Comparison of ENCODE assay signal across 15 mouse cellular contexts in genomic region chr6:62067024-62067380, GRCm38 (mm10).
"Had no signal": no experiment of that assay in that cellular context is flagged by ENCODE, and none has a peak within 500 bp of the region (broad histone marks: within the 10 kb centered on the region; RNA-seq: fewer than 3 reads in every experiment).

No protein-coding gene starts in this region.

- ATAC-seq: liver, embryonic 12.5 days had no signal

- H3K27me3 ChIP-seq: liver, embryonic 12.5 days; midbrain, embryonic 15.5 days; neural tube, embryonic 13.5 days; neural tube, embryonic 15.5 days; stomach, embryonic 15.5 days had no signal

- H3K27ac ChIP-seq: liver, embryonic 12.5 days; liver, embryonic 14.5 days; midbrain, embryonic 15.5 days; neural tube, embryonic 13.5 days; neural tube, embryonic 15.5 days; stomach, embryonic 15.5 days; stomach, postnatal 0 days had no signal

- H3K9me3 ChIP-seq: liver, embryonic 12.5 days; midbrain, embryonic 15.5 days; neural tube, embryonic 13.5 days; neural tube, embryonic 15.5 days; stomach, embryonic 15.5 days had no signal

- H3K4me1 ChIP-seq: liver, embryonic 12.5 days; neural tube, embryonic 13.5 days; neural tube, embryonic 15.5 days; stomach, embryonic 15.5 days had no signal

- H3K4me3 ChIP-seq: liver, embryonic 12.5 days; midbrain, embryonic 15.5 days; myocyte; neural tube, embryonic 13.5 days; neural tube, embryonic 15.5 days; stomach, embryonic 15.5 days had no signal

- H3K4me2 ChIP-seq: liver, embryonic 12.5 days; lung, embryonic 14.5 days; midbrain, embryonic 15.5 days; neural tube, embryonic 13.5 days; neural tube, embryonic 15.5 days; stomach, embryonic 15.5 days had no signal

- DNase-seq: lung, adult 18-20 months; lung, postnatal 10 days; lung, postnatal 4 days; thymus, adult 2 months; thymus, postnatal 25 days; thymus, postnatal 4 days had no signal

- H3K36me3 ChIP-seq: liver, embryonic 12.5 days; midbrain, embryonic 15.5 days; neural tube, embryonic 13.5 days; neural tube, embryonic 15.5 days; stomach, embryonic 15.5 days had no signal

- H3K9ac ChIP-seq: liver, embryonic 12.5 days; liver, embryonic 14.5 days; lung, embryonic 14.5 days; midbrain, embryonic 15.5 days; neural tube, embryonic 13.5 days; neural tube, embryonic 15.5 days; stomach, embryonic 15.5 days had no signal
